In genomic region chr11:54065106-54065914, GRCm38 (mm10) we compare ENCODE assay signal across 15 mouse cellular contexts. TPM values are rescaled to one million over a fixed set of nuclear protein-coding genes. Genes with fewer than 3 reads are reported as not detected.
"Had no signal": no experiment of that assay in that cellular context is flagged by ENCODE, and none has a peak within 500 bp of the region (broad histone marks: within the 10 kb centered on the region; RNA-seq: fewer than 3 reads in every experiment).

No protein-coding gene starts in this region.

- H3K4me2 ChIP-seq: kidney, embryonic 15.5 days; midbrain, embryonic 12.5 days; neural tube, embryonic 15.5 days had no signal

- H3K36me3 ChIP-seq: kidney, embryonic 15.5 days; midbrain, embryonic 12.5 days; neural tube, embryonic 15.5 days had no signal

- H3K4me3 ChIP-seq: kidney, embryonic 15.5 days; left cerebral cortex, adult 2 months; midbrain, embryonic 12.5 days; neural tube, embryonic 15.5 days had no signal

- ATAC-seq: intestine, embryonic 16.5 days; midbrain, embryonic 16.5 days had no signal

- H3K9me3 ChIP-seq: kidney, embryonic 15.5 days; limb, embryonic 12.5 days; midbrain, embryonic 12.5 days; neural tube, embryonic 15.5 days had no signal

- DNase-seq: kidney, adult 2 months; kidney, postnatal 14 days; lung, adult 18-20 months; retina, postnatal 1 day; right cerebral cortex, postnatal 4 days; spleen, adult 18-20 months had no signal

- H3K9ac ChIP-seq: kidney, embryonic 15.5 days; limb, embryonic 12.5 days; liver, embryonic 14.5 days; midbrain, embryonic 12.5 days; neural tube, embryonic 15.5 days had no signal

- H3K27me3 ChIP-seq: kidney, embryonic 15.5 days; limb, embryonic 12.5 days had no signal

- H3K27ac ChIP-seq: kidney, embryonic 15.5 days; left cerebral cortex, adult 2 months; limb, embryonic 12.5 days; liver, embryonic 14.5 days; midbrain, embryonic 12.5 days; neural tube, embryonic 15.5 days had no signal

RNA-seq across cellular contexts. Expression of gene Pdlim4, which starts 3.5 kb away (rescaled TPM):
- total RNA-seq: megakaryocyte-erythroid progenitor cell, adult 5-6 weeks had no signal
